Mouse (Mus musculus) cerebellum, postnatal 4 days (tissue): ENCODE results near the gene Wdr18.
A peak's percentile ranks its signal among the peaks of the same experiment; 100 is the strongest.

Source experiments
- DNase-seq, 2 experiments: peaks; one replicate each; pipeline ENCODE4 v3.0.0; 2022; ENCODE audit warnings: low spot score in 2 of 2, mixed read lengths in 1 of 2

The Wdr18 gene

DNA sequence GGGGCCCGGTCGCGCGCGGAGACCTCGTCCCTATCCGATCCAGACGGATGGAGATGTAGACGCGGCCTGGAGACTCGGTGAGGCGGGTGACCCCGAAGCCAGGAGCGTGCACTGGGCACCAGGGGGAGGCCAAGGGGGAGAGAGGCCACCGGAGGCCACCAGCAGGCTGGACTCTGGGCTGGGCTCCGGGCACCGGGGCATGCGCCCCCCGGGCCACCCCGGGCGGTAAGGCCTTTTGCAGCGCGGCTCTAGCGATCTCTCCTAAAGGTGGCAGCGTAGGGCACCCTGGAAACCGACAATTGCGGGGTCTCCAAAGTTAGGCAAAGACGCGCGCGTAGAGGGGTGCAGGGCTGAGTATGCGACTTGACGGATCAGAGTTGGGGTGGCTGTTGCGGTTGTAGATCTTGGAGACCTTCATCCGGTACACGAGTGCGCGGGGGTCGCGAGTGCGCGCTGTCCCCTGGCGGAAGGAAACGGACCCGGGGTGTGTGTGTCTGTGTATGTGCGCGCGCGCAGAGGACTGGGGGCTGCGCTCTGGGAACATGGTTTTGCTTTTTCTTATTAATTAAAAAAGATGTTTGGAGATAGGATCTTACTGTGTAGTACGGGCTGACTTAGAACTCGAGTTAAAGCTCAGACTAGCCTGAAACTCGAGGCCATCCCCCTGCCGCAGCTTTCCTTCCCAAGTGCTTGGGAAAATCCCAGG, 32.5 kb upstream of the Wdr18 start:
- peak in 1 of 2 experiments; percentile 46 for DNase-seq

DNA sequence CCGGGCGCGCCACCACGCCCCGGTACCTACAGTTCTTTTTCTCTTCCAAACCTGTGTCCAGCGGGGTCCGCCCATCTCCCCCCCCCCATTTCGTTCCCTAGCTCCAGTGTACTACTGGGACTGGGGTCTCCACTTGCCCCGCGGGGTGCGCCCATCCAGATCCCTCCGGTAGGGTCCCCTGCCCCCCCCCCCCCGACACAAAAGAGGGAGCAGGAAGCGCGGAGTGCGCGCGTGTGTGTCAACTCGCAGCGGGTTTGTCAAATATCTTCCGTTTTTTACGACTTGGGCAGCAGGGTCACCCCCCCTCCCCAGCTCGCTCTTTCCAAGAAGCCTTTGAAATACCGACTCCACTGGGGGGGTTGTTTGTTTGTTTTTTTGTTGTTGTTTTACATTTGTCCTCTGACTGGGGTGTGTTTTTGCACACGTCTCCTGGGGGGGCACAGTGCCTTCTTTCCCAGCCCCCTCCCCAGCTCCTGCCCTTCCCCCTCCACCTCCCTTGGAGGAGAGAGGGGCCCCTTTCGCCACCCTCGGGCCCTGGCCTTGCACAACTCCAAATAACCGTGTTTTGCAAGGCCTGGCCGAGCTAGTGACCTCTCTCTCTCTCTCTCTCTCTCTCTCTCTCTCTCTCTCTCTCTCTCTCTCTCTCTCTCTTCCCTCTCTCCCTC, 31.8 kb upstream of the Wdr18 start:
- DNase-seq = no peak

DNA sequence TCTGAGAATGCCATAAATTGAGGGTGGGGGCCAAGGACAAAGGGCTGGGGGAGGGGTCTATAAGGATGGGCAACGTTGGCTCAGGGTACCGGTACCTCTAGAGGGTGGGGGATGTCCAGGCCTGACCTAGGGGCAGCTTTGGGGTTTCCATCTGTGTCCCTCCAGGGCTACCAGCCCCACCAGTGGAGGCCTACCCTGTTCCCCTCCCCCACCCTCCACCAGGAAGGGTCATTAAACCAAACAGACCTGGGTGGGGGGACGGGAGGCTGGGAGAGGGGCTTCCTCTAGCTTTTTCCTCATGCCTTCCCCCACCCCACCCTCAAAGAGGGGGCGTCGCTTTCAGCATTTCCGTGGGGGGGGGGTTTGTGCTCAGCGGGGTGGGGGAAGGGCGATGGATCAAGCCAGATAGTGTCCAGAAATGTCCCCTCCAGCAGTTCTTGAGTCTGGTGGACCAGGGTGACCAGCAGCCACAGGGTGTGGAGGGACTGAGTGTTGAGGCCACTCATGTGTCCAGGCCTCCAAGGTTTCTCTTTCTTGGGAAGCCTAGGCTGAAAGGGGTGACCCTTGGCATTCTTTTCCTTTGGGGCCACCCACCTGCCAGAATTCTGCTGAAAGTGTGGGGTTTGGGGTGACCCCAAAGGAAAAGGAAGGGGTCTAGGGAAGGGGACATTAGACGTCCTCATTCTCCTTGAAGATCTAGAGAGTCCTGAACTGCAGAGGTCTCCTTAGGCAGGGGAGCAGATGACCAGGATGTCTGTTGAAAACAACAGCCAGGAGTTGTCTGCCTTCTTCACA, 30.8 kb upstream of the Wdr18 start:
- DNase-seq = no peak

DNA sequence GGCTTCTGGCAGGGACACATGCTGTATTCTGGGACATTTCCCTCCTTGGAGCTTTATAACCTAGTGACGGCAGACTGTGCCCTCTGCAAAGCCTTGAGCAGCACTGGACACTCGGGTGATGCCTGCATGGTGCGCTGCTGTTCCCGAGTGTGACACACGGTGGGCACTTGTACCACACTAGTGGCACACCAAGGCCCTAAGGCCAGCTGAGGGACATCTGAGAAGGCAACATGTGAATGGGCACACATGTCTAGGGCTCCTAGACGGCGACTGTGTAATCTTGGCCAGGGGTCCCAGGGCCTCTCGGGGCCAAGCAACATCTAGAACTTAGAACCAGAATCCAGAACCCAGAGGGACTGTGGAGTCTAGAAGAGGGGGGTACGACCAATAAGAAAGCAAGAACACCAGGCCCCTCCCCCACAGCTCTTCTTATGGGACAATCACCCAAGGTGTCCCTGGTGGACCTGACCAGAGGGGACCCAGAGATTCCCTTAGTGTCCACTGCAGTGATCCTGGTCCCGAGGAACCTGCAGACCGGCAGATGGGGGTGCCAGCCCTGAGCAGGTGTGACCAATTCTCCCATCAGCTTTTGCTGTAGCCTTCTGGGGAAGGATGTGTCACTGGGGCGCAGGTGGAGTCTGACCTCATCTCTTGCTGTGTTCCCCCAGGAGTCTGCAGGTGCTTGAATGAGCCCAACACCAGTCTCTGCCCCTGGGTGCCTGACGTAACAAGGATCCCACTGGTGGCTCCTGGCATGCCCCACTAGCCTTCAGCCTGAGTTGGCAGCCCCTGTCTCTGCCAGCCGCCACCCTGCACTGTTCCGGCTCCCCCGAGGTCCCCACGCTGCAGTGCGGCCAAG, 29.8 kb upstream of the Wdr18 start:
- DNase-seq = no peak

DNA sequence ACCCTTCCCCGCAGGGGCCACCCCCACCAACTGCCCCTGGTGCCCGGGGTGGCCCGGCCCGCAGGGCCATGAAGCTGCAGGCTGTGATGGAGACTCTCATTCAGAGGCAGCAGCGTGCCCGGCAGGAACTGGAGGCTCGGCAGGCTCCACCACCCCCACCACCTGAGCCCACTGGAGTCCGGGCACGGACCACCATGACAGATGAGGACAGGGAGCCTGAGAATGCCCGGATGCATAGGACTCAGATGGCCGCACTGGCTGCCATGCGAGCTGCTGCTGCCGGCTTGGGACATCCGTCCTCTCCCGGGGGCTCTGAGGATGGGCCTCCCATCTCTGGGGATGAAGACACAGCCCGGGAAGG, 29.1 kb upstream of the Wdr18 start:
- no peak for DNase-seq

DNA sequence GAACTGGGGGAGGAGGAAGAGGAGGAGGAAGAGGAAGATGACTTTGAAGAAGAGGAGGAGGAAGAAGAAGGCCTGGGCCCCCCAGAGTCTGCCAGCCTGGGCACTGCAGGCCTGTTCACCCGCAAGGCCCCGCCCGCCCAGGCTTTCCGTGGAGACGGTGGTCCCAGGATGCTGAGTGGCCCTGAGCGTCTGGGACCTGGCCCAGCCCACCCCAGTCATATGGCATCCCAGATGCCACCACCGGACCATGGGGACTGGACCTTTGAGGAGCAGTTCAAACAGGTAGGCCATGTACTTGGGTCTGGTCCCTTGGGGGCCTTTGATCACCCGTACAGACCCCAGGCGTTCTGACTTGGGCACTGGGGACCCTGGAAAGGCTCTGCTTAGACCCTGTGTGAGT, 28.2 kb upstream of the Wdr18 start:
- DNase-seq = no peak

DNA sequence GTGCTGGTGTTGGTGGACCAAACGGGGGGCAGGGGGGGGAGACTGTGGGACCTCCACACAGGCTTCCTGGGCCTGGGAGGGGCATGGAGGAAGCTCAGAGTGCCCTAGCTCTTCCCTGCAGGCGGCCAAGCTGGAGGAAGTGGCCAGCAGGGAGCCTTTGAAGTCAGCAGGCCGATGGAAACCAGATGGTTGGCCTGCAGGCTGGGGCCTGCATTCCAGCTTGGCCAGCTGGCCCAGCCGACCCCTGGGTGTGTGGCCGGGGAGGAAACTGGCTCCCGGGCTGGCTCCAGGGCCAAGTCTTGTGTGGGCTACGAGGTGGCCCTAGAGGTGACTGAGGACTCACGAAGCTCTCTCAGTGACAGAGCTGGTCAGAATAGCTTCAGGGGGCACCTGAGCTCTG, 27.2 kb upstream of the Wdr18 start:
- DNase-seq = peak in 1 of 2 experiments; percentile 70

DNA sequence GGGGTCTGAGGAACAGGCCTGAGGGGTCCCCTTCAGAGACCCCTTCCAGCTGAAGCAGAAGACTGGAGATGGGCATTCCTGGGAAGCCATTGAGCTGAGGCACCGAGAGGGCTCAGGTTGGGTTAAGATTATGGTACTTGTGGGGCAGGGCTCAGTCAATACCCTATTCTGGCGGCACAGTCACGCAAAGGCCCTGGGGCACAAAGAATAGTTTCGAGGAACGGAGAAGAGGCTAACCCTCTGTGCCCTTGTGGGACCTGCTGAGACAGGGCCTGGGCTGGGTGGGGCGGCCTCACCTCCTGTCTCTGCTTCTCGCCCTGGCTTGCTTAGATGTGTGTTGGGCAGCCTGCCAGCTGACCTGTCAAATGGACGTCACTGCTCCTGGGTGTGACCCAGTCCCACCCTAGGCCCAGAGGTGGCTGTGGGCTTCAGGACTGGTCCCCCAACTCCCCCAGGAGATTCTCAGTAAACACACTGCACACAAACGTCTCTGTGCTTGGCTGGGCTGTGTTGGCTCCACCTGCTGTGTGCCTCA, 26.7 kb upstream of the Wdr18 start:
- DNase-seq = no peak

DNA sequence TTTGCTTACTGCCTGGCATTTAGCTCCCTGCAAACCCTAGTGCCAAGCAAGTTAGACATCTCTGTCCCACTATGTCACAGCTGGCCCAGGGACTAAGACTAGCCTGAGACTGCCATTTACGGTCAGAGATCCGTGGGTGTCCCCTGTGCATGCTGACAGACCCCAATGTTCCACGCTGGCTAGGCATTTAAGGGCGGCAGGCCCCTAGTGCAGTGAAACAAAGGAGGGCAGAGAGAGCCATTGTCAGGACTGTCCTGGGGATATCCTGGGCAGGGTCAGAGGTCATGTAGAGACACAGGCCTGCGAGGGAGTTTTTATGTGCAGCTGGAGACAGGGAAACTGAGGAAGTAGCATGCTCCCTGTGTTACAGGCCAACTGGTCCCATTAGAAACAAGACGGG, 26.1 kb upstream of the Wdr18 start:
- DNase-seq = no peak

DNA sequence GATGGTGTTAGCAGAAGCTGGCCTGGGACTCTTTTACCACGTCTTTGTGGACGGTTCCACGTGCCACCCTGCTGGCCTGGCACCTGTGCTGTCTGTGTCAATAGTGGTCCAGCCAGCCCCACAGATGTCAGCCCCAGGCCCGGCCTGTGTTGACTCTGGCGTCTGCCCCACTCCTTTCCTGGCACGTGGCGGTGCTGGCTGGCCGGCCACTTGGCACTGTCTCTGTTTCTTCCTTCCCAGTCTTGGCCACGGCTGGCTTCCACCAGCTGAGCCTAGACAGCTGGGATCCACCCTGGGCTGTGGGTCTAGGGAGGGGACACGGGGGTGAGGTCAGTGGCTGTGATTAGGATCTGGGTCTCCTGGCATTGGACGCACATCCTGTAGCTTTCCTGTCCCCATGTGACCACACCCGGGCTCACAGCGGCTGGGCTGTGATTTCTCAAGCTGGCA, 25.7 kb upstream of the Wdr18 start:
- DNase-seq = peak; percentile 67 to 92

DNA sequence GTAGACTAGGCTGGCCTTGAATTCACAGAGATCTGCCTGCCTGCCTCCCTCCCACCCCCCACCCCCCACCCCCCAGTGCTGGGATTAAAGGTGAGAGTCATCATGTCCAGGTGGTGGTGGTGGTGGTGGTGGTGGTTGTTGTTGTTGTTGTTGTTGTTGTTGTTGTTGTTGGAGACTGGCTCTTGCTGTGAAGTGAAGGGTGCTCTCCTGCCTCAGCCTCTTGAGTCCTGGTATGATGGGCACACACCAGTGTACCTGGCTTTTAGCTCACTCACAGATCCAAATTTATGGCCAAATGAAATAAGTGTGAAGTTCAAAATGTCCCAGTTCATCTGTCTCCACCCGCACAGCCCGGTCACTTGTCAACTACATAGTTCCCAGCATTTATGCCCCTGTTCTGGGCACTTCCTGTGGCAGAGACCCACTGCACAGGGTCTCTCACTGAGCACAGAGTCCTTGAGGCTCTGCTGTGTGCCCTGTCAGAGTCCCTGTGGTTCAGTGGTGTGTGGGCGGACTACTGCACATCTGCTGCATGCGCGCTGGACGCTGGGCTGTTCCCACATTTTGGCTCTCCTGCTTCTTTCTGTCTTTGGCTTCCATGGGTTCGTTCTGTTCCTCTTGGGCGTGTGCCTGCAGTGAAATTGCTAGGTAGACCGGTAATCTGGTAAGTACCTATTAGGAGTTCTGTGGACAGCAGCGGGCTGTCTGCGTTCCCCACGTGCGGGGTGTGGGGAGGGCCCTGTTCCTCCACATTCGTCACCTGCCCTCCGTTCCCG, 25.0 kb upstream of the Wdr18 start:
- DNase-seq = no peak

DNA sequence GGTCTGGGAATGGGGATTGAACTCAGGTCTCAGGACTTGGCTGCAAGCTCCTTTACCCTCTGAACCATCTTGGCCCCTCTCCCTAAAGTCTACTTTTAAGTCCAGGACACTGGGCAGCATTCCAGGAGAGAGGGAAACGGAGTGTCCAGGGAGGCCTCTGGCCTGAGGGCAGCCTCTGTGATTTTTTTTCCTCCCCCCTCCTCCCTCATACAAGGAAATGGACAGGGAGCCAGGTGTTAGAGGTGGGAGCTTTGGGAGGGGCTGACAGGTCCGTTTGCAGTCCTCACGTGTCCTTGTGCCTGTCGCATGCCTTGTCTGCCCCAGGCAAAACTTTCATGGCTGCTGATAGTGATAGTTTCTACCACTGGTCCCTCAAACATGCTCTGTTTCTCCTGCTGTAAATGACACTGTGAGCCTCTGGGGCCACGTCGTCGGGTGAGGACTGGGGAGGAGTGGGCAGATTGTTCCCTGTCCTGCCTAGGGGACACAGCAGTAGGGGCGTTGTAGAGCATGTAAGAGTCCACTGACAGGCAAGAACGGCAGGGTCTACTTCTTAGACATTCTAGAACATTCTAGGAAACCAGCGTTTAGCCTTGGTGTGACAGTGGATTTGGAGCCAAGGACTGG, 23.6 kb upstream of the Wdr18 start:
- no peak for DNase-seq

DNA sequence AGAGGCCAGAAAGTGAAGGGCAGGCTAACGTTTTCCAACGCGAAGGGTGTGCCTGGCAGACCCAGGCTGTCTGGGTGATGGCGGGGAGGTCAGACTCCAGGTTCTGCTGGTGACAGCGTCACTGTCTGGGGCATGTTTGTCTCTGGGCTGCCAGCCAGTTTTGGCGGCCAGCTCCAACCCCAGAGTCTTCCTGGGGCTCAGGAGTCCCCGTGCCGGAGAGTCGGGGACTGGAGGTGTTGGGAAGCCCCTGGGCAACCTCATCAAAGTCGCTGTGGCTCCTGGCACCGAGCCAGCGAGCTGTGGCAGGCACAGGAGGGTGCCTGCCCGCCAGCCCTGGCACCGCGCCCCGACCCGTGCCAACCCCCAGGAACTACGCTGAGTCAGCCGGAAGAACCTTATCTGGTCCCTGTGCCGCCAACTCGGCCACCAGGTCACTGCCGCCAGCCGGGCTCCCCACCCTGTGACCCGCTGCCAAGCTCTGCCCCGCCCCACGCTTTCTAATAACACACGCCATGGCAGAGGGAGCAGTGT, 23.0 kb upstream of the Wdr18 start:
- DNase-seq = peak in 1 of 2 experiments; percentile 69

DNA sequence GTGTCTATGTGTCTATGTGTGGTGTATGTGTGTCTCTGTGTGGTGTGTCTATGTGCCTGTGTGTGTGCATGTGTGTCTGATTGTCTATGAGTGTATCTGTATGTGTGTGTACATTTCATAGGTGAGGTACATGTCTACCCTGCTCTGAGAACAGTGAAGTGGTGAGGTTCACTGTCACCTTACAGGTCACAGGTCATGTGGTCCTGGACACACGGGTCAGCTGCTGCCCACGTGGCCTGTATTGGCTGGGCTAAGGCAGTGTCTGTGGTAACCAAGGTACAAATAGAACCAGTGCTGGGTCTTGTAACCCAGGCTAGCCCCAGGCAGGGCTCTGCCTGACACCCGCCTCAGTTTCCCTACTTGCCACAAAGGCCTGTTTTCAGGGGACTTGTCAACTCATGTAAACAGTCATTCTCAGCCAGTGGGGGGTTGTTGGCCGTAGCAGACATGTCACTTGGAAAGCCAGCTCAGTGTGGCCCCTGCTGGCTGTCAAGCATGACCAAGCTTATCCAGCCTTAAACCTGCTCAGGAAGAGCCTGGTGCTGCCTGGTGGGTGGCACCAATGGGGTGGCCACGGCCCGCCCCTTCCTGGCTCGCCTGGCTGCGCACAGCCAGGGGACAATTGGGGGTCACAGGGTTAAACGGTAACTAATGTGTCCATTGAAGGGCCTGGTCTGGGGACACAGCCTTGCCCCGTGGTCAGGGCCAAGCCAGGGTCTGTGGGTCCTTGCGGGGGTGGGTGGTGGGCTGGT, 22.0 kb upstream of the Wdr18 start:
- no peak for DNase-seq

DNA sequence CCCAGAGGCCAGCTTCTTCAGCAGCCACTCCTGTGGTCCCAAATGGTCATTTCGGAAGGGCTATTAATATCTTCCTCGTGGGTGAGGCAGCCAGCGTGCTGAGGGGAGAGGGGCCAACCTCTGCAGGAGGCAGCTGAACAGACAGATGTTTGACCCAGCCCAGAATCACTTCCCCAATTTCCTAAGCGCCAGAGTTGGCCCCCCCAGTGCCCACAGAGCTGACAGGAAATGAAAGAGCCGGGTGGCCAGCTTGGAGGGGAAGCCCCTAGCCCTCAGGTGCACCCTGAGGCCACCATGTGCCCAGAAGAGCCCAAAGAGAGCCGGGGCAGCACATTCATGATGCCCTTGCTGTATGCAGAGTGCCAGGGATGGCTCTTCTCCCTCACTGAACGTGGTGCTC, 19.2 kb upstream of the Wdr18 start:
- no peak for DNase-seq

DNA sequence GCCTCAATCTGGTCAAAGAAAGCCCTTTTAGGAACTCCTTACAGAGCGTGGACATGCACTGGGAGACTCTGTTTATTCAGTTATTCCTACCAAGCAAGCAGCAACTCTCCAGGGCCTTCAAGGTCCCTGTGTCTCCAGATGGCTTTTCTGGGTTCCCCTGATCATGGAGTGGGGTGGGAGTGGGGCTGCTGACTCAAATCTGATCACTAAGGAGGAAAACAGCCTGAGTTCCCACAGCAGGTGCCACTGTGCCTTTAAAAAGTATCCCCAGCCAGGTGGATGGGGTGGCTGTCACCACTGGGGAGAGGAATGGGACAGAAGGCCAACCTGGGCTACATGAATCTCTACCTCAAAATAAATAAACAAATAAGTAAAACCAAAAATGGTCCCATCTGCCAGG, 17.0 kb upstream of the Wdr18 start:
- DNase-seq = no peak

DNA sequence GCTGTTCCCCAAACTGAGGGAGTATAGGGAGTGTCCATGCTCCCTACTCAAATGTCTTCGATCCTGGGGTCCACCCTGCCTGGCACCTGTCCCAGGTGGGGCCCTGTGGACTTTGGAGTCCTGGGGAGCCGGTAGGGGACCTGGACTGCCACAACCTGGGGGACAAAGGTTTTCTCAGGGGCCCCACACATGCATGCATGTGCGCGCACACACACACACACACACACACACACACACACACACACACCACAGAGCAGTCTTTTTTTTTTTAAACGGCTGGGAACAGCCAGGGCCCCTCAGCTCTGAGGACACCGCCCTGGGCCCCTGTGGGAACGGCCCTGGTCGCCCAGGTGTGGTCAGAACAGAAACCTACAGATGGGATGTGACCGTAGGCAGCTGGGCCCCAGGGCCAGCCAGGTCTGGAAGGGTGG, 16.5 kb upstream of the Wdr18 start:
- no peak for DNase-seq

DNA sequence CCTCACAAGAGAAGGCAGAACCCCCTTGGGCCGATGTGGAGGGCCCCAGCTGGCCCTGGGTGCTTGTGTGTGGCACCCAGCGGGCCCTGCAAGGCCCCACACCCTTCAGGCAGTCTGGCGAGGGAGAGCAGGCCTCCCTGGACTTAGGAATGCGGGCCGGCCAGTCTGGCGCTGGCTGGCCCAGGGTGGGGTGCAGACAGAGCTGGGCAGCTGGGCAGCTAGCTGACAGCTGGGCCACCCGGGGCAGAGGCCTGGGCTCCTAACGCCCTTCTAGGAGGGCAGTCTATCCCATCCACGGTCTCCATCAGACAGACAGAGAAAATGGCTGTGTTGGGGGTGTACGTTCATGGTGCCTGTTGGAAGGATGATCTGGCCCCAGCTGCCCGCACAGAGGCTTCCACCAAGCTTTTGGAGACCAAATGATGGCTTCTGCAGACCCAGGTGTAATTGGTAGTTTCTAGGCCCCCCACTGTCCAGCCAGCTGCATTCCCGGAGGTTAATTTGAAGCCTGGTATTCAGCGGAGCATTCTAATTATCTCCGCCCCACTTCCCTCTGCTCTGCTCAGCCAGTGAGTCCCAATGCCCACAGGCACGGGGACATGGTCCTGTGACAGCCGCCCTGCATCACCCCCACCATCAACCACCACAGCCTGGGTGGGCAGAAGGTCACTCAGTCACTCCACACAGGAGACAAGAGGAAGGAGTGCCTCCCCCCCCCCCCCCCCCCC, 14.3 kb upstream of the Wdr18 start:
- no peak for DNase-seq
